Mouse (Mus musculus) heart, adult 9 months (tissue): Measurements from ENCODE around the gene Col6a2.

Experiments used
- DNase-seq, 2 experiments: peaks; one replicate each; pipeline ENCODE4 v3.0.0; 2022; ENCODE audit warnings: low spot score in 2 of 2

Col6a2 gene

DNA sequence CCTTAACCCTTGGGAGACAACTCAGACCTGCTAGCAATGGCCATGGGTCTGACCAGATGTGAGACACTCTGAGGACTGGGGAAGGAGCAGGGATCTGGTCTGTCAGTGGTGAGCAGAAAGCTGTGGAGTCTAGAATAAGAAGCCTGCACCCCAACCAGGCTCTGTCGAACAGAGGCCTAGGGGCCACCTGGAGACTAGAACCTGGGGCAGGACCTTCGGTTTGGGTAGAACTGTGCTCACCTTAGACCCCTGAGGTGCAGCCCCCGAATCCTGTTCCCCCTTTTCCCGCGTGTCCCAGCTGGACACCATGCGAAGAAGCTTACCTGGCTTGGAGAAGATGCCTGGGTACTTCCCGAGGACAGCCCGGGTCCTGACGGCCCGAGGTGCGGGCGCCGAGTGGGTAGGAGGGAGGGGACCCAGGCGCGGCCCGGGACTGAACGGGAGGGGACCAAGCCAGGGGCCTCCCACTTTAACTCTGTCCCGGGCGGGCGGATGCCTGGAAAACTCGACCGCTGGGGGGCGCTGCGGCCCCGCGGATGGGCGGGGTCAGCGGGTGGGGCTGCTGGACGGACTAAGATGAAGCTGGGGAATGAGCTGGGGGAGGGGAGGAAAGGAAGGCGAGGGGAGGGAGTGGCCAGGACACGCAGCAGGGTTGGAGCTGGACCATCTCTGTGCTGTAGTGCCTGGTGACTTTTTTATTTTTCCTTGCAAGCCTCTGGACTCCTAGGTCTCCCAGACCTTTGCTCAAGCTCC lies at the start of gene Col6a2:
Gene Col6a2, minus strand, starts transcription at position 703 of the 753 bp plus-strand sequence.
- peak; percentile 89 to 93 for DNase-seq

DNA sequence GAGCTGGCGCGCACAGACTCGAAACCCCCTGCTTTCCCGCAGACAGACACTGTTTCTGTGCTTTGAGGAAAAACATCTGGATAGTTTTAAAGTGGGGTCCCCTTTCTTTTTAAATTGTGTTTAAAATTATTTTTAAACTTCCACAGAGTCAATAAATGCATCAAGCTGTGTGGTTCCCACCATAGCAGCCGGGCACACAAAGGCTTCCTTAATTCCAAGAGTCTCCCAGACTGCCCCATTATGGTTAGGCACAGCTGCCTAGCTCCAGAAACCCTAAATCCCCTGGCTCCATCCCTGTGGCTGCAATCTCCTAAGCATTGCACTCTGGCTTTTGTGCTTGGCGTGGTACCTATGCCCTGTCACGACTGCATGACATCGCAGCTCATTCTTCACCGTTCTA lies 48.5 kb upstream of the Col6a2 start:
- DNase-seq, result no peak

DNA sequence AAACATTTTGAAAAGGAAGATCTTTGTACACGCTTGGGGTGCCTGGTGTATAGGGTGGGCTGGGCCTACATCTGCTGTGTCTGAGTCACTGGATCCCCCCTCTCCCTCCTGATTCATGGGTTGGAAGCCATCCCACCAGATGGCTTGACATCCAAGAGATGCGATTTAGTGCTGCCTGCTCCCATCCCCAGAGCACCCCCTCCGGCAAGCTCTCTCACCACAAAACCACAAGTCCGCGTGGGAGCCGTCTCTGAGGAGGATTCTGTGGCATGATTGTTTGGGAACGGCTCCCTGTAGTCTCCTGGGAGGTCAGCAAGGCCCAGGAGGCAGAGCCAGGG lies 45.5 kb upstream of the Col6a2 start:
- peak; percentile 66 to 73 for DNase-seq

DNA sequence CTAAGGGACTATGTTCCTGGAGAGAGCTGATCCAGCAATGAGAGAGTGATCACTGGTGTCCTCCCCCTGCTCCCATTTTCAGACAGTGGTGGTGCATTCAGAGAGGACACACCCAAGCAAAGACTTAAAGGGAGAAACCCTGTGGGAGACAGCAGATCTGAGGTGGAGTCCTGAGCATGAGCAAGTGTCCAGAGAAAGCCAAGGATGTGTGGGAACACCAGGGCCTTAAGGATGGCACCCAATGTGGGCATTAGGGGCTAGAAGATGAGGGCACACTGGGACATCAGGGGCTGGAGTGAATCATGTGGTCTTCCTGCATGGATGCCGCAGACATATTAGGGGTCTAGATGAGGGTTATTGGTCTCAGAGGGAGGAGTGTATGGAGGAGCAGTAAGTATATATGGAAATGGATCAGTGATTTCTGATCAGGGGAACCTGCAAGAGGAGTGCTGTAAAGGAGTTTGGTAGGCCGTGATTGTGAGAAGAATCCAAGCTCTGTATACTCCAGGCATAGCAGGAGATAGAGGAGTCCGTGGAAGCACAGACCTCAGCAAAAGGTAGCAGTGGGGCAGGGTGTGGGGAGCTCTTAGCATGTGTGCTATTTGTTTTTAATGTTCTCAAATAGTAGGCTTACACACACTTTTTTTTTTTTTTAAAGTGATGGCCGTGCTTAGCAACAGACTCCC lies 45.0 kb upstream of the Col6a2 start:
- DNase-seq, result no peak

DNA sequence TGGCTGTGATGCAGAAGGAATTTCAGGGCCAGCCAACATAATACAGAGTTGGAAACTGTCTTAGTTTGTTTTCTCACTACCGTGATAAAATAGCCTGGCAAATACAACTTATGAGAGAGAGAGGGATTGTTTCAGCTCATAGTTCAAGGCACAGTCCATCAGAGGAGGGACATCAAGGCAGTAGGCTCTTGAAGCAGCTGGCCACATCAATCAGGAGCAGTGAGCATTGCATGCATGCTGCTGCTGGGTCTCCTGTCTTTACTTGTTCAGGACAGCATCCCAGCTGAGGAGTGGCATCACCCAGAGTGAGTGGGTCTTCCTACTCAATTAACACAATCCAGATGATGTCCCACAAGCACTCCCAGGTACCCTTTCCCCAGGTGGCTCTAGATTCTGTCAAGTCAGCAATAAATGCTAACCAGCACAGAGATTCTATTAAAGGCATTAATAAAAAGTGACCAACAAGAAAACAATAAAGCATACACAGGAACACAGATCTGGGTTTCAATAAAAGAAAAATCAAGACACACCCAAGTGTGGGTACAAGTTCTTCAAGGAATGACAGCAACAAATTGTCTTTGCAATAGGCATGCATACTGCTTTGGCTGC lies 43.9 kb upstream of the Col6a2 start:
- DNase-seq, result no peak

DNA sequence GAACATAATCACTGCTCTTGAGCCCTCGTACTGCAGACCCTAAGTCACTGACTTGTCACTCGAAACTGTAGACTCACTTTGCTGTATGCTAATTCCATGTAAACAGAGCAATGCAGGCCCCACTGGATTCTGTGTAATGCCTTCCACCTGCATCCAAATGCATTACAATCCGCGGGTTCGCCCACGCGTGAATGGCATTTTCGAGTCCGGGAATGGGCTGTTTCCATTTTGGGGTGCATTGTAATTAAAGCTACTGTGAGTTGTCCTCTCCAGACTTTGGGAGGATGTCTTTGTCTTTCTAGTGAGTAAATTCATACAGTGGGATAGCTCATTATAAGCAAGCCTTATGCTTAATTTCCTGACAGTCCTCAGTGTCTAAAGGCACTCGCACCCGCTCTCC lies 42.1 kb upstream of the Col6a2 start:
- no peak for DNase-seq

DNA sequence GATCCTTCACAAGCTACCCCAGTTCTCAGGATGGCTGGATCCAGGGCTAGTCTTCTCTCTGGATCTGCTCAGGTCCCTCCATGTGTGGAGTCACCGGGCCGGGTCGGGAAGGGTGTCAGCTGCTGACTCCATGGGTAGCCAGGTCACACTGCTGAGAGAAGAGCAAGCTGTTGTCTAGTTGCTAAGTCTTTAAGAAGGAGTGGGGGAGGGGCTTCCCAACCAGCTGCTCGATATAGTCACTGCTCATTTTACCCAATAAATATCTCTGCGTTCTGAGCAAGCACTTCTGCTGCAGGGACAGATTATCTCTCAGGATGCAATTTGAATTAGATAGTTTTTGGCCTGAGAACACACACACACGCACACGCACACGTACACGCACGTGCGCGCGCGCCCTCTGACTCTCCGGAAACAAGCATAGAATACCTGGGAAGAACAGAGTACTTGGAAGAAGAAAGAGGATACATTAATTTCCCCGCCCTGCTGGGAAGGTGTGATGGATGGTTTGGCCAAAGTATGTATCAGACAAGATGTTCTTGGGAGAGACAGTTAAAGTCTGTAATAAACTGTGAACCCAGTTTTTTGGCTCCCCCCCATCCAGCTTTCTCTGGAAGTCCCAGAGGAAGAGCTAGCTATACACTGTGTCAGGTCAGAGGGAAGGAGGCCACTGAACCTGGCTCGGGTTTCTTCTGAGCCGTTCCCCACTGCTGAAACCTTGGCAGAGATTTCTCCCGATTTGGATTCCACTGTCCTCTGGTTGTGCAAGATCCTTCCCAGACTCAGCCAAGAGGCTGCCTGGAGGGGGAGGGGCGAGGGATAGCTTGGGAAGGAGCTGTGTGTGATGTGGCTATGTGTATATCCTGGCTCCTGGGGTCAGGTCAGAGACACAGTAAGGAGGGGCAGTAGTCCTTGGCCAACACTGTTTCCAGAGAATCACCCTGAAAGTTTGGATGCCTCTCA lies 41.0 kb upstream of the Col6a2 start:
- DNase-seq, result peak; percentile 81 to 89

DNA sequence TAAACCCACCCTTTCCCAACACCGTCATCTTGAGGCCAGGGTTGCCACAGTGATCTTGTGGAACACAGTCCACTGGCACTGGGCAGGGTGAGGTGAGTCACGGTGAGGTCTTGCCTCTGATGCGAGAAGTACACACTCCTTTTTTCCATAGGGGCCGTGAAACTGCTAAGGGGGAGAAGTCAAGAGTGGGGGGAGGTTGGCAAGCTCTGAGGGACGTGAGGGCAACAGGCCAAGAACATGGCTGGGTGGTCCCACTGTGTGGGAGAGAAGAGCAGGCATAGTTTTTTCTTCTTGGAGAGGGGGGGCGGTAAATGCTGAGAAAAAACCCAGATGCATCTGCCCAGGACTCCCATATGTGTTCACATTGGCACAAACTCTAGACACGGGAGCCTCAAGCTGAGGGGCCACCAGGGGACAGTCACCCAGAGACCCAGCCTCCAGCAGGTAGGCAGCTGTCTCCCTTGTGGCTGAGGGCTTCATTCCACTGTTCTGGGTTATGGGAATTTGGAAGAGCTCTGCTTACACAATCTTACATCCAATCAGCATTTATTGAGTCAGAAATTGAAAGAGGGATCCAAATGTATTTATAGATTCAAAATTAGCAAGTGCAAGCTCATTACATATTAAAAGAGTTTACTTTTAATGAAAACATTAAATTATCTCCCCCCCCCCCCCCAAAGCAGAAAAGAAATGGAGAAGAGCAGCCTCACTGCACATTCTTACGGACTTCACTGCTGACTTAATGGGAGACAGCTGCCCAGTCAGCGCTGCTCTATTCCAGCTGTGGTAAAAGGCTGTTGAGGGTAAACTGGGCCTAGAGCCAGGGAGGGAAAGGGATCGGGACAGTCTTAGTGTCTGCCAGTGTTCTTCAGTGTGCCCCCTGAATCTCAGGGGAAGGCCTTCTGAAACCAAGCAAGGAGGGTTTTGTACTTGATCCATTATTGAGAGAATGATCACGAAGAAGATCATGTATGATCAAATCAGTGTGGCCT lies 30.2 kb upstream of the Col6a2 start:
- no peak for DNase-seq

DNA sequence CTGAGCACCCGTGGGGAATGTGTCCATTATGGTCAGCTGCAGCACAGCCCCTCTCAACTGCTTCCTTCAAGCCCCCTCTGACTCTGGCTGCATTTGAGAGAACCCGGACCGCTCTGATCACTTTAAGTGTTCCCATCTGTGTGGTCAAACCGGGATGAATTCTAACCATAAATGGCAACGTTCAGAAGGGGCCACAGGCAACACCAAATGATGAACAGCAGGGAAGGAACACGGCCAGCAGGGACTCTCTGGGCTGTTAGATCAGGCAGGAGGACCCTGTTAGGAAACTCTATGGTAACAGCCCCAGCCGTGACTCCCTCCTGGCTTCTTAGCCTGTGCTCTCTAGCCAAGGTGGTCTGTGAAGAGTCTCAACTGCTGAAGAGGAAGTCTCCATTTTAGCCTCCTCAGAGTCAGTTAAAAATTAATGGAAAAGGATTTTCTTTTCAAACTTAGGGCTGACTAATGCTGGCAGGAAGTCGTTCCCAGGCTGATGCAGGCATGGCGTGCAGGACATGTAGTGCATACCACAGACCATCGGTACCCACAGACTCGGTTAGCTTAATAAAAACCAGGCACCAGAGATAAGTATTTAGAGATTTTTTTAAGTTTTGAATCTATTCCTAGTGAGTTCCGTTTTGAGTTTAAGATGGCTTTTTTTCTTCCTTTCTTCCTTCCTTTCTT lies 27.4 kb upstream of the Col6a2 start:
- DNase-seq, result no peak

DNA sequence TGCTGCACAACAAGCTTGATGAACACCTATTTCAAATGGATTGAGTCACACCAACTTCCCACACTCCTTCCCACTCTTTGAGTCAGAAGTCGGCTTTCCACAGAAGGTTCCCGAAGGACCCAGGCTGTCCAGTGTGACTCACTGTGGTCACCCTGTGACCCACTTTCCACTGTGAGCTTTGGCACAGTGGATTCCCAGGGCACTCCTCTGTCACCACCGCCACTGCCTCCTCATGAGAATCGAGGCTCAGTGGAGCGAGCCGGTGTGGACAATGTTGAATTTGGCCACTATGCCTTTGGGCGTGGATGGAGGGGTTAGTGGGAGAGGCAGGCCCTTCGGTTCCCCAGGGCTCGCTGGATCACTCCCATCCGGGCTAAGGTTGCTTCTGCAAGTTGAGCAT lies 25.3 kb upstream of the Col6a2 start:
- peak; percentile 74 to 76 for DNase-seq

DNA sequence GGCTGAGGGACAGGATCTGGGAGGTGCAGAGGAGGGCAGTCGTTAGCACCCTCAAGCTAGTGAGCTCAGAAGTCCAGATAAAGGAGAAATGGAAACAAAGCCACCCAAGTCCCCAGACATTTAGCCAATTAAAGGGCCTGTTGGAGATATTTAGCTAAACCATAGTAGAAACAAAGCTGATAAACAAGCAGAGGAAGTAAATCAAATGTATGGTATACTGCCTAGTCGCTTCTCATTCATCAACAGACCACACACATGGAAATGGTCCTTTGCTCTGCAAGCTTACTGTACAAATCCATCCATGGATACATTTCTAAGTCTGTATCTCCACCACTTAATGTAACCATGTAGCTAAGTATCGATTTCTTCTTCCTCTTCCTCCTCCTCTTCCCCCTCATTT lies 24.0 kb upstream of the Col6a2 start:
- no peak for DNase-seq

DNA sequence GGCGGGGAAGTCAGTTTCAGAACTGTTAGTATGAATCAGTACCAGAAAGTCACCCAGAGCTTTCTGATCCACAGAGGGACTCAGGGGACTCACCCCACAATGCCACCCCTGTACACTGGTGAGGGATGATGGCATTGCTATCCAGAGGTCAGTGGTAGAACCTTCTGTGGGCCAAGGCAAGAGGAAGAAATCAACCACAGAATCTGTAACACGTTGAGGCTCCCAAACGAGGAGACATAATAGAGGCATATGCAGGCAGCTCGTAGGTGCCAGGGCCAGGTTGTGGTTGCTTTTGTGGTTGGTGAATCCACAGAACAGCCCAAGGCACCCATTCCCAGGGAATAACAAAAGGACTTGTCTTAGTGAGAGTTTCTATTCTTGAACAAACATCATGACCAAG lies 22.3 kb upstream of the Col6a2 start:
- no peak for DNase-seq

DNA sequence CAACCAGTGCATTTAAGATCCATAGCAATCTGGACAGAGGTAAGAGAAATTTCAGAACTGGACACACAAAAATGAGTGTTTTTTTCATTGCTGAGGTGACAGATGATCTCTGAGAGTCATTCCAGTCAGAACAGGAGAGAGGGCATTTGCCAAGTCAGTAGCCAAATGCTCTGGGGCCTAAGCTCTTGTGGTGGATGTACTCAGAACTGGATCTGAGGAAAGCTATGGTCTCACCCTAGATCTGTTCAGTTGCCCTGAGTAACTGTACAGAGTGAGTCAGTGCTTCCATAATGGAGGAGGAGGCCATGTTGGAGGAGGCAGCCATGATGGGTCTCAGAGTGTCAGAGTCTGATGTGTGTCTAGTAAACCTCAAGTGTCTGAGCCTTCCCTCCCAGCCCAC lies 21.6 kb upstream of the Col6a2 start:
- DNase-seq, result no peak

DNA sequence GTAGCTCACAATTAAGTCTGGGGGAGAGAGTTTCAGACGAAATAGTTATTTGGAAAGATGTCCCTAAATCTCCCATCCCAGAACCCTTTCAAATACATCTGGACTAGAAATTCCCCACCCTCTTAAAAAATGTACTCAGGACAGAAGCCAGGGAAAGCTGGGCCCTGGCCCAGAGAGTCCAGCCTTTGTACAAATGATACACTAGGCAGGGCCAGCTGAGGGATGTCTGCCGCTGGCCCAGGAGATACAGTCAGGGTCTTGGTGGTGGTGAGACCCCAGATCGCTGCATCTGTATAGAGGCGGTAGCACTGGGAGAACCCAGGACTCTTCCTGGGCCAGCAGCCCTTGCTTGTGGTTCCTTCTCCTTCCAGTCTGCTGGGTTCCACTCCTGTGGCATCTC lies 20.6 kb upstream of the Col6a2 start:
- DNase-seq, result peak; percentile 62 to 70

DNA sequence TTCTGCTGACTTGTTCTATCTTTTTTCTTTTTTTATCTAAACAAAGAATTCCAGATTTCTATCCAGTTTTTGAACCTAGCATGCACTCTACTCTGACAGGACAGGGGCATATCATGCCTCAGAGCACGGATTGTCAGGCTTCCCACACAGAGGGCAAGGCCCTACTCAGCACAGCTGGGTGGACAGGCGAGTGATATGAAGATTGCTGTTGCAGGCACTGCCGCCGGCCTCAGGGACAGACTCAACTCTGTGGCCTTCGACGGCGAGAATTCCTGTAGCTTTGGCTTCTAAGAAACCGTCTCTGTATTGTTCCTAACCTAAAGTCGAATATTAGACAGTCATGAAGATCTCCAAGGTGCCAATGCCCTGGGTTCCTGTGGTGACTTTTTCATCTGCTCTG lies 20.0 kb upstream of the Col6a2 start:
- no peak for DNase-seq

DNA sequence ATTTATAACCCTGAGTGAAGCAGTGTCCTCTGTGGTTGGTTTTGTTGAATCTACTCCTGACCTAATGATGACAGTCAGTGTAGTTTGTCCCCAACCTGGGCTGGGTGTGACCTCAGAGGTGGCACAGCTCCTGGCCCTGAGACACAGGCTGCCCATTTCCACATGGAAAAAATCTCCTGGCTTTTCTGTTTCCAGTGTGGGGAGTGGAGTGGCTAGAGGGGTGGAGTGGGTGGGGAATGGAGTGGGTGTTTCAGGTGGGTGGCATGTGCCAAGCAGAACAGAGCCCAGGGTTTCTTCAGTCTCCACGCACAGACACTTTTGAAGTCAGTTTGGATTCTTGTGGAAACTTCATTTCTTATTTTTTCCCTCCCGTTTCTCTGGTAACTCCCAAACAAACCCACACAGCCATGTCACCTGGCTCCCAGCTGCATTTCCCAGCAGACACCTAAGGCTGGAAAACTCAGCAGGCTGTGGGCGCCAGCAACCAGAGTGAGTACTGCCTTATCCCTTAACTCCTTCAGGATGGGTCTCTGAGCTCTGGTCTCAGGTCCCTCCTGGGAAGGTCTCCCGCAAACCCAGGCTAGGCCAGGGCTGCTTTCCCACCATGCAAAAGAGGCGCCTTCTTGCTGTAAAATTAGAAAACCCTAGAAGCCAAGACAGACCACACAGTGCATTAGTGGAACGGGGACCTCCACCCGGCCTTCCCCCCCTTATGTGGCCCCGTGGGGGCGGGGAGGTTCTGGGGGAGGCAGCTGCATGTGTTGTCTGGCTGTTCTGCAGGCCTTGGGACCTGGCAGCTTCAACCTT lies 19.4 kb upstream of the Col6a2 start:
- DNase-seq, result peak in 1 of 2 experiments; percentile 62

DNA sequence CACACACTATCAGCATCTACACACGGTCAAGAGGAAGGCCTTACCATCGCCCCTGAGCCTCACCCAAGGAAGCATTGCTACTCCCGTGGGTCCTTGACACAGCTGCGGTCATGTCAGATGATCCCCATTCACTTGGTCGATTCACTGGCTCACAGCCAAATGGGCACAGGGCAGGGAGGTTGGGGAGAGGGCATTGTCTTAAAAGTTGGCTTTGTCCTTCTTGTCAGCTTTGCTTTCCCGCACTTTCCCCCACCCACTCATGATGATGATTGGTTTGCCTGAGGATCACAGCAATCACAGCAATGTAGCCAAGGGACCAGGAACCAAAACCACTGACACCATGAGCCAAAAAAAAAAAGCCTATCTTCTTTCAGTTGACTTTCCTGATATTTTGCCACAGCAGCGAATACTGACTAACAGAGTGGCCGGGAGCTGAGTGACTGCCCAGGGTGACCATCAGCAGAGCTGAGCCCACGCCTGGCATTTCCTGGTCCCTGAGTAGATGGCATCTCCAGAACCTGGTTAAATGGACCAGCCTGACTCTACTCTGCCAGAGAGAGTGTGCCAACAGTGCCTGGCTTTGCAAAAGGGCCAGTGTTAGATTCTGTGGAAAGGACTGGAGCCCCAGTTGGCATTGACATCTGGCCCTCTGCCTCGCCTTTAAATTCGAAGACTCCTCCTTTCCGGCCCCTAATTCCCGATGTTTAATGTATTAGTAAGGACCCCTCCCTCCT lies 18.6 kb upstream of the Col6a2 start:
- no peak for DNase-seq

DNA sequence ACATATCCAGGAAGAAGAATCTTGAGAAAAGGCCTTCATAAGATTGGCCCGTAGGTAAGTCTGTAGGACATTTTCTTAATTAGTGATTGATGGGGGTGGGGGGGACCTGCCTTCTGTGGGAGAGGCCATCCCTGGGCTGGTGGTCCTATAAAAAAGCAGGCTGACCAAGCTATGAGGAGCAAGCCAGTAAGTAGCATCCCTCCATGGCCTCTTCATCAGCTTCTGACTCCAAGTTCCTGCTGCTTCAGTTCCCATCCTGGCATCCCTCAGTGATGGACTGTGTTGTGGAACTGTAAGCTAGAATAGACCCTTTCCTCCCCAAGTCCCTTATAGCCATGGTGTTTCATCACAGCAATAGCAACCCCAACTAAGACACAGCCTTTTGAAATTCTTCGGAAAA lies 16.5 kb upstream of the Col6a2 start:
- no peak for DNase-seq

DNA sequence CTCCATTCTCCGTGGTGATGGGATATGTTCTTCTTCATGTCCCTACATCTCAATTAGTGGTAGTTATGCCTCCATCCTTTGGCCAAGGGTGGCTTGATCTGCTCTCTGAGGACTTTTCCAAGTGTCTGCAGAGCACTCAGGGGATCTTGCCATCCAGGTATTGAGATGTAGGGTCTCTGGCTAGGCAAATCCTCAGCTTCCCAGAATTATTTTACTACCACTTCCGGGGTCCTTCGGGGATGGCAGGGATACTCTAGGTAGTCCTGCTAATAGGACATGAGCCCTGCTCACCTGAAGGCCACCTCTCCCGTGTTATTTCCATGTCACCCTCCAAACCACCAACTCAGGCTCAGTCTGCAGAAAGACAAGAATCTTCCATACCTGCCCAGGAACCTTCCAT lies 13.2 kb upstream of the Col6a2 start:
- no peak for DNase-seq
